Mouse (Mus musculus): ENCODE measurements around the gene Utp3. TPM values are rescaled to one million over a fixed set of nuclear protein-coding genes. Genes with fewer than 3 reads are reported as not detected.

The Utp3 gene
- total RNA-seq (2023): 10 to 100 TPM; 26.5 to 33.7 TPM

GRCm38 (mm10) chr5:88554086-88554886, at the start of gene Utp3:
Utp3 (plus strand) TSS chr5:88554462.

GRCm38 (mm10) chr5:88527657-88528056, 26.6 kb upstream of the Utp3 start, which contains the start of gene Jchain:
Jchain (minus strand) TSS chr5:88527891.

GRCm38 (mm10) chr5:88564501-88565147, 10.4 kb downstream of the Utp3 start, which contains the start of gene Rufy3:
Rufy3 (plus strand) TSS chr5:88565040.

Other genes starting within 250 kb of the Utp3 start
- not detected for gene Prol1, start 237.2 kb upstream of the Utp3 start, total RNA-seq (2023)
- gene Amtn, start 178.4 kb upstream of the Utp3 start, total RNA-seq (2023): not detected
- gene Ambn, start 98.5 kb upstream of the Utp3 start, total RNA-seq (2023): not detected
- not detected for gene Enam, start 66.5 kb upstream of the Utp3 start, total RNA-seq (2023)
- 100 to 1,000 TPM in 1 of 2 experiments, 10 to 100 TPM in 1; 31.4 to 221 TPM for gene Jchain, start 26.6 kb upstream of the Utp3 start, total RNA-seq (2023)
- gene Rufy3, start 10.6 kb downstream of the Utp3 start, total RNA-seq (2023): 1 to 10 TPM; 7.8 to 8.4 TPM
- 10 to 100 TPM; 26.3 to 34.6 TPM for gene Grsf1, start 121.7 kb downstream of the Utp3 start, total RNA-seq (2023)
- gene Mob1b, start 166.4 kb downstream of the Utp3 start, total RNA-seq (2023): 10 to 100 TPM; 15.1 to 20.4 TPM
- 10 to 100 TPM; 47.2 to 50.9 TPM for gene Dck, start 210.5 kb downstream of the Utp3 start, total RNA-seq (2023)